Mouse (Mus musculus): ENCODE measurements around the gene Ppm1b.

DNA sequence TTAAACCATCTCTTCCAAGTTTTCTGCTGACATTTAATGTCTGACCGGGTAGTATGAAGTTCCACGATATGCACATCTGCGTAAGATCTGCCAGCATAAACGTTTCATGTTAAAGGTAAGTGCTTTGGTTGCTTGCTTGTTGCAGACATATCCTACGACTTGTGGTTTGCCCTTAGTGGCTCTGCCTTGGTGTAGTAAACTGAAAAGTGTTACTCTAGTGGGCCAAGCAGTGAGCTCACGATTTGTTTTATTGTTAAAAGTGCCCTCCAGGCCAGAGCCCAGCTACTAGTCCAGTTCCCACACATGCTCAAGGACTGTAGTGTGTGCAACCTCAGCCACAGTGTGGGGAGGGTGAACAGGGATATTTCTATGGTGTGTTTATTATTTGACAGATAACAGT lies 69.9 kb downstream of the Ppm1b start:
- TF ChIP-seq CTCF (IDR thresholded peaks at IDR 0.05; ENCODE audit: low read depth, low read length), result no peak
- TF ChIP-seq POLR2A (IDR thresholded peaks at IDR 0.05; ENCODE audit: borderline replicate concordance, low read depth, low read length), result no peak
